Mouse (Mus musculus): ENCODE results near the gene 5430419D17Rik. TPM values are rescaled to one million over a fixed set of nuclear protein-coding genes. Genes with fewer than 3 reads are reported as not detected.

Gene 5430419D17Rik
- polyA plus RNA-seq, 1 experiment from 2014 or later, result not detected

GRCm38 (mm10) chr7:131223086-131223485 lies 48.9 kb downstream of the 5430419D17Rik start:
- Histone ChIP-seq H3K27ac (replicated peaks) (no peak overlapping the region), H3K4me1 (no peaks in the 10 kb centered on the region), H3K9ac (replicated peaks) (no peak overlapping the region), H3K4me2 (replicated peaks) (no peak overlapping the region), H3K36me3 (no peaks in the 10 kb centered on the region), H3K27me3 (no peaks in the 10 kb centered on the region), H3K9me3 (no peaks in the 10 kb centered on the region), H3K4me3 (no peak overlapping the region)
- no peak for ATAC-seq (ENCODE audit: low FRiP score, low read depth)
- WGBS, result 75% methylated on average over 5 of the region's 5 CpGs

- H3K4me1 ChIP-seq, result no peaks in the 10 kb centered on the region
- no peak overlapping the region for H3K27ac ChIP-seq (replicated peaks)
- no peak overlapping the region for H3K4me3 ChIP-seq
- no peaks in the 10 kb centered on the region for H3K36me3 ChIP-seq
- H3K9me3 ChIP-seq, result no peaks in the 10 kb centered on the region
- H3K27me3 ChIP-seq, result no peaks in the 10 kb centered on the region
- H3K9ac ChIP-seq (replicated peaks), result no peak overlapping the region
- H3K4me2 ChIP-seq (replicated peaks), result no peak overlapping the region
- ATAC-seq (ENCODE audit: low FRiP score, low read depth), result no peak
These were observed 61.9 kb downstream of the 5430419D17Rik start for GRCm38 (mm10) chr7:131236091-131236490.

DNA sequence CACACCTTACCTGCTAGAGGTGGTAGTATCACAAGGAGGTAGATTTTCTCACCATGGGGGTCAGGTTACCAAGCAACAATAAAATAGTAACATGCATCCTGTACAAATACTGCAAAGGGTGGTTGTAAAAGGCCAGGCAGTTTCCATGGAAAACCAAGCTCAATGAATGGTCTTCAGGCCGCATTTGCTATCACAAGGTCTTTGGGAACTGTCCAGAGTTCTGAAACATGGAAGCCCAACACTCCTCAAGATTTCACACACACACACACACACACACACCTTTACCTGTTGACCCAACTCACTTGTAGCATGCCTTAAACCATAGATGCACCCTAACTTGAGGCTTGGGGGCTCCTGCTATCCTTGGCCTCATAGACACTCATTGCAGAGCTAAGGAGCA lies 70.8 kb downstream of the 5430419D17Rik start:
- H3K27ac ChIP-seq (replicated peaks), result no peak overlapping the region
- H3K9me3 ChIP-seq, result no peaks in the 10 kb centered on the region
- no peak overlapping the region for H3K4me3 ChIP-seq
- no peak overlapping the region for H3K9ac ChIP-seq (replicated peaks)
- ATAC-seq (ENCODE audit: low FRiP score, low read depth), result no peak
- H3K27me3 ChIP-seq, result no peaks in the 10 kb centered on the region
- H3K4me1 ChIP-seq, result no peaks in the 10 kb centered on the region
- 9% methylated on average over 1 of the region's 1 CpGs for WGBS
- no peak overlapping the region for H3K4me2 ChIP-seq (replicated peaks)
- no peaks in the 10 kb centered on the region for H3K36me3 ChIP-seq

GRCm38 (mm10) chr7:131256841-131257240 lies 82.6 kb downstream of the 5430419D17Rik start:
- no peaks in the 10 kb centered on the region for H3K9me3 ChIP-seq
- H3K4me1 ChIP-seq, result no peaks in the 10 kb centered on the region
- no peak overlapping the region for H3K27ac ChIP-seq (replicated peaks)
- H3K9ac ChIP-seq (replicated peaks), result no peak overlapping the region
- no peaks in the 10 kb centered on the region for H3K27me3 ChIP-seq
- H3K4me3 ChIP-seq, result no peak overlapping the region
- 87% methylated on average over 5 of the region's 5 CpGs for WGBS
- H3K36me3 ChIP-seq, result no peaks in the 10 kb centered on the region
- H3K4me2 ChIP-seq (replicated peaks), result no peak overlapping the region
- no peak for ATAC-seq (ENCODE audit: low FRiP score, low read depth)

DNA sequence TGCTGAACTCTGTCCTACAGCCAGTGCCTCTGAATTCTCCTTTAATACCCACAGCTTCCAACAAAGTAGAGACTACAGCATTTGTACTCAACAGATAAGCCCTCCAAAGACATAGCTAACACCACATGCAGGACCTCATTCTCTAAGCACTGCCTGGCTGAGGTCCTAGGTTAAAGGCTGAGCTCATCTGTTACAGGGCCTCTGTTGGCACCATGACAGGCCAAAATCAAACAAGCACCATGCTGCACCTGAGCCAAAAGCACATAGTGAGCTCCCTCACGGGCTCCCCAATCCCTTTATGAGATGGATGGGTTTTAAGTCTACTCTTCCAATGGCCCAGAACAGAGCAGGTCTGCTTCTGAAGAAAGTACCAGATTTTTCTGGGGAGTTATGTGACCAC lies 83.1 kb downstream of the 5430419D17Rik start:
- H3K9me3 ChIP-seq, result no peaks in the 10 kb centered on the region
- no peak overlapping the region for H3K9ac ChIP-seq (replicated peaks)
- H3K36me3 ChIP-seq, result no peaks in the 10 kb centered on the region
- H3K4me3 ChIP-seq, result no peak overlapping the region
- ATAC-seq (ENCODE audit: low FRiP score, low read depth), result no peak
- H3K4me1 ChIP-seq, result no peaks in the 10 kb centered on the region
- H3K27me3 ChIP-seq, result no peaks in the 10 kb centered on the region
- 73% methylated on average over 1 of the region's 1 CpGs for WGBS
- H3K4me2 ChIP-seq (replicated peaks), result no peak overlapping the region
- no peak overlapping the region for H3K27ac ChIP-seq (replicated peaks)

GRCm38 (mm10) chr7:131260946-131261345 lies 86.7 kb downstream of the 5430419D17Rik start:
- Histone ChIP-seq H3K4me2 (replicated peaks) (no peak overlapping the region), H3K27ac (replicated peaks) (no peak overlapping the region), H3K9ac (replicated peaks) (no peak overlapping the region), H3K4me3 (no peak overlapping the region), H3K9me3 (no peaks in the 10 kb centered on the region), H3K4me1 (no peaks in the 10 kb centered on the region), H3K36me3 (no peaks in the 10 kb centered on the region), H3K27me3 (no peaks in the 10 kb centered on the region)
- no peak for ATAC-seq (ENCODE audit: low FRiP score, low read depth)
- 71% methylated on average over 6 of the region's 6 CpGs for WGBS

- H3K4me3 ChIP-seq, result no peak overlapping the region
These were observed 90.0 kb downstream of the 5430419D17Rik start for GRCm38 (mm10) chr7:131264251-131264650.

GRCm38 (mm10) chr7:131265851-131266250 lies 91.6 kb downstream of the 5430419D17Rik start:
- H3K9me3 ChIP-seq, result no peaks in the 10 kb centered on the region
- ATAC-seq (ENCODE audit: low FRiP score, low read depth), result no peak
- no peak overlapping the region for H3K27ac ChIP-seq (replicated peaks)
- H3K36me3 ChIP-seq, result no peaks in the 10 kb centered on the region
- no peak overlapping the region for H3K9ac ChIP-seq (replicated peaks)
- no peak overlapping the region for H3K4me3 ChIP-seq
- no peak overlapping the region for H3K4me2 ChIP-seq (replicated peaks)
- WGBS, result 76% methylated on average over 4 of the region's 4 CpGs
- no peaks in the 10 kb centered on the region for H3K27me3 ChIP-seq
- H3K4me1 ChIP-seq, result no peaks in the 10 kb centered on the region

More at GRCm38 (mm10) chr7:131264251-131264650, 90.0 kb downstream of the 5430419D17Rik start:
- WGBS, result 90% methylated on average over 4 of the region's 4 CpGs
- no peaks in the 10 kb centered on the region for H3K9me3 ChIP-seq
- no peaks in the 10 kb centered on the region for H3K27me3 ChIP-seq
- H3K4me1 ChIP-seq, result no peaks in the 10 kb centered on the region
- no peak overlapping the region for H3K4me2 ChIP-seq (replicated peaks)
- H3K9ac ChIP-seq (replicated peaks), result no peak overlapping the region
- no peak overlapping the region for H3K27ac ChIP-seq (replicated peaks)
- no peak for ATAC-seq (ENCODE audit: low FRiP score, low read depth)
- no peaks in the 10 kb centered on the region for H3K36me3 ChIP-seq

DNA sequence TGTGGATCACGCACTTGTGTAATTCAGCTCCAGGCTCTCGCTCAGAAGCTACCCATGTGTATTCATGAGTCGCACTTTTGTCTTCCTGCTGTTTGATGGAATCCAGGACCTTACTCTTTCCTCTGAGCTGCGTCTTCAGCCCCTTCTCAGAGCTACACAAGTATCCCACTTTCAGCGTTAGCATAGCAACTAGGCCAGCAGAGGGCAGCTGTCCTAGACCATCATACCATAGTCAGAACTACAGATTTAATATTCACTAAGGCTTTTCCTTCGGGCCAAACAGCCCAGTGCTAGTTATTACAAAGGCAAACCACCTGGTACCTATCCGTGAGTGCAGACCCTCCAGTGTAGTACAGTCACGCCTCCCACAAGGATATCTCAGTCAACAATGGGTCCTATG lies 122.9 kb downstream of the 5430419D17Rik start:
- Histone ChIP-seq H3K36me3 (no peaks in the 10 kb centered on the region), H3K4me3 (no peak overlapping the region), H3K4me2 (replicated peaks) (no peak overlapping the region), H3K9me3 (no peaks in the 10 kb centered on the region), H3K4me1 (no peaks in the 10 kb centered on the region), H3K27me3 (0 out of 2 replicates have a peak, but pooled peaks cover 2% of the 10 kb centered on the region), H3K27ac (replicated peaks) (no peak overlapping the region), H3K9ac (replicated peaks) (no peak overlapping the region)
- 80% methylated on average over 8 of the region's 8 CpGs for WGBS
- ATAC-seq (ENCODE audit: low FRiP score, low read depth), result no peak

DNA sequence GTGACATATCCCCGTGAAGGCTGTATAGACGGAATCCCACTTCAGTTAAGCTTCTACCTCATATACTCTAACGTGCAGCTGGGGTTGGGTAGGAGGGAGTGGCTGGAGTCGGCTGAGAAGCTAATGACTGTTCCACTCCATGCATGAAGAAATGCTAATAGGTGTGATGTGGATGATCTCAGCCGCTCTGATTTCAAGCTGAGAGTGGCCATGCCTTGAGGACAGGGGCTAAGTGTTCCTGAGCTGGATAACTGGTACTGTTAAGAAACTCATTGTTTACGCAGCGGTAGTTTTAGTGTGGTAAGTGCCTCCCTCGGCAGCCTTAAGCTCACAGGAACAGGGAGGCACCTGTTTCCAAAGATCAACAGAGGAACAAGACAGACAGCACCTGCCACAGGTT lies 129.1 kb downstream of the 5430419D17Rik start:
- ATAC-seq (ENCODE audit: low FRiP score, low read depth), result no peak
- H3K27ac ChIP-seq (replicated peaks), result no peak overlapping the region
- H3K36me3 ChIP-seq, result no peaks in the 10 kb centered on the region
- no peak overlapping the region for H3K4me2 ChIP-seq (replicated peaks)
- no peaks in the 10 kb centered on the region for H3K27me3 ChIP-seq
- H3K9me3 ChIP-seq, result no peaks in the 10 kb centered on the region
- H3K4me3 ChIP-seq, result no peak overlapping the region
- H3K9ac ChIP-seq (replicated peaks), result no peak overlapping the region
- WGBS, result 83% methylated on average over 8 of the region's 8 CpGs
- H3K4me1 ChIP-seq, result no peaks in the 10 kb centered on the region

DNA sequence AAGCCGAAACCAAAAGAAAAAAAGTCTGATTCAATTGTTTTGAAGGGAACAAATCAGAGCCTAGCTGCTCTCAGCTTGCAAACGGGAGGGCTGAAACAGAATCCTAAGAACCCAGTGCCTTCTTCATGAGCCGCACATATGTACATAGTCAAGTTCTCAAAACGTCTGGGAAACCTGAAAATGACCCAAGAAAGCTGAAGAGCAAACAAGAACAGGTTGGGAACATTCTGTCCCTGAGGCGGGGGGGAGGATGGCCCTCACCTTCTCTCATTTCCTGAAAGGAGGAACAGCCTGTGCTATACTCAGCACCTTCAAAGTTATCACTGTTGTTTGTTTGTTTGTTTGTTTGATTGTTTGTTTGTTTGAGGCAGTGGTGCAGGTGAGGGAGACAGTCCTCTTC lies 132.5 kb downstream of the 5430419D17Rik start:
- no peak for ATAC-seq (ENCODE audit: low FRiP score, low read depth)
- 76% methylated on average over 5 of the region's 5 CpGs for WGBS
- H3K9ac ChIP-seq (replicated peaks), result no peak overlapping the region
- no peak overlapping the region for H3K4me2 ChIP-seq (replicated peaks)
- no peaks in the 10 kb centered on the region for H3K27me3 ChIP-seq
- no peaks in the 10 kb centered on the region for H3K9me3 ChIP-seq
- H3K36me3 ChIP-seq, result no peaks in the 10 kb centered on the region
- no peak overlapping the region for H3K4me3 ChIP-seq
- no peaks in the 10 kb centered on the region for H3K4me1 ChIP-seq
- H3K27ac ChIP-seq (replicated peaks), result no peak overlapping the region

DNA sequence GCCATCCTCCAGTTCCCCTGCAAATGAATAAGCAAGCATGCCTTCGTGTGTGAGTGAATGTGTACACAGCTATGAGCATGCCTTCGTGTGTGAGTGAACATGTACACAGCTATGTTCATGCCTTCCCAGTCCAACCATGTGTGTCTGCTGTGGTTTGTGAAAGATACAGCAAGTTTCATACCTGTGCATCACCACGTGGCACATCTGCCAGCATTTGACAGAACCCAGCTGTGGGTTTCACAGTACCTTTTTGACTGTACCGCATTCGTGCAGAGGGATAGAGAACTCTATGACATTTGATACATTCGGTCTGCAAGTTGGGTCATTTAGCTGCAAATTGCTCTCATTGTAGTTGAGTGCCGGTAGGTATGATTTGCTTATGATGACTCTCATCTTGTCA lies 140.3 kb downstream of the 5430419D17Rik start:
- no peaks in the 10 kb centered on the region for H3K27me3 ChIP-seq
- no peaks in the 10 kb centered on the region for H3K9me3 ChIP-seq
- H3K4me1 ChIP-seq, result no peaks in the 10 kb centered on the region
- H3K4me3 ChIP-seq, result no peak overlapping the region
- H3K9ac ChIP-seq (replicated peaks), result no peak overlapping the region
- H3K36me3 ChIP-seq, result no peaks in the 10 kb centered on the region
- no peak overlapping the region for H3K4me2 ChIP-seq (replicated peaks)
- WGBS, result 87% methylated on average over 7 of the region's 7 CpGs
- H3K27ac ChIP-seq (replicated peaks), result no peak overlapping the region
- ATAC-seq (ENCODE audit: low FRiP score, low read depth), result no peak

DNA sequence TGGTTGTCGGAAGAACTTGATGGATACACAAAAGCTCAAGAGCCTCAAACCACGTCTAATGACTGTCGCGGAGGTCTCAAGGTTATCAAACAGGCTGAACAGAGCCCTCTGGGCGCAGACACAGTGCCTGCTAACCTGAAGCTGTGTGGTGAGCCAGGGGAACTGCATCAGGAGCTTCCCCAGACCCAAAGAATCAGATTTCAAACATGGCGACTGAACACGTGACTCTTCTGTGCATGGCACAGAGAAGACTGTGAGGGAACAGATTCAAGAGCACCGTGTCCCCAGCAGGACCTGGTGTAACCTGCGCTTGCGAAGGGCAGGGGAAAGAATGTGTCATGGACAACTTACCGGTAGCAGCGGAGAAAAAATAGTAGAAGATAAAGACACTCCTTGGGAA lies 143.4 kb downstream of the 5430419D17Rik start:
- H3K4me2 ChIP-seq (replicated peaks), result no peak overlapping the region
- H3K9ac ChIP-seq (replicated peaks), result no peak overlapping the region
- H3K27ac ChIP-seq (replicated peaks), result no peak overlapping the region
- H3K4me3 ChIP-seq, result no peak overlapping the region
- WGBS, result 79% methylated on average over 12 of the region's 12 CpGs
- H3K27me3 ChIP-seq, result no peaks in the 10 kb centered on the region
- ATAC-seq (ENCODE audit: low FRiP score, low read depth), result no peak
- no peaks in the 10 kb centered on the region for H3K9me3 ChIP-seq
- H3K4me1 ChIP-seq, result no peaks in the 10 kb centered on the region
- H3K36me3 ChIP-seq, result no peaks in the 10 kb centered on the region
